Mouse (Mus musculus): ENCODE results near the gene Armt1.

DNA sequence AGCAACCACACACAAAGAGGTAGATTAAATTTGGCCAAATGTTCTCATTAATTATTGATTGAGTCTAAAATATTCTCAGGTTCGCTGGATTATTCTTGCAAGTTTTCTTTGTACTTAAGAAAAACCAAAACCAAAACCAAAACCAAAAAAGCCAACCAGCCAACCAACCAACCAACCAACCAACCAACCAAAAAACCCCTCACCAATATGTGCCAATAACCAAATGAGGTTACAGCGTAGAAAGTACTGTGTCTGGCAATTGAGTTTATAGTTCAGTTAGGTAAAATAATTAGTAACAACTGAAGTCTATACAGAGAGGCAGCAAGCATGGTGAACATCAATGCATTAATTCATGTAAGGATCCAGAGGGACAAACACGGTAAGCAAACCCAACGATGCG, 57.6 kb downstream of the Armt1 start:
- TF ChIP-seq POLR2A (IDR thresholded peaks at IDR 0.05; ENCODE audit: borderline replicate concordance, extremely low read depth, insufficient read depth, insufficient read length, poor library complexity, severe bottlenecking), result no peak
- TF ChIP-seq CTCF (IDR thresholded peaks at IDR 0.05; ENCODE audit: borderline replicate concordance, extremely low read depth, insufficient read depth, insufficient read length), result no peak
